Mouse (Mus musculus): Measurements from ENCODE around the gene Gtf2i.

Gtf2i gene

GRCm38 (mm10) chr5:134237936-134238760, 76.4 kb downstream of the Gtf2i start:
- no peak for DNase-seq

- no peak for DNase-seq
These were observed 77.1 kb downstream of the Gtf2i start for GRCm38 (mm10) chr5:134237508-134237907.

GRCm38 (mm10) chr5:134236796-134237195, 77.8 kb downstream of the Gtf2i start:
- DNase-seq: no peak

GRCm38 (mm10) chr5:134236241-134236640, 78.3 kb downstream of the Gtf2i start:
- no peak for DNase-seq

GRCm38 (mm10) chr5:134235111-134235510, 79.4 kb downstream of the Gtf2i start:
- DNase-seq: no peak

- no peak for DNase-seq
These were observed 80.4 kb downstream of the Gtf2i start for GRCm38 (mm10) chr5:134234205-134234604.

GRCm38 (mm10) chr5:134233244-134233651, 81.3 kb downstream of the Gtf2i start:
- DNase-seq: no peak

GRCm38 (mm10) chr5:134232568-134232967, 82.0 kb downstream of the Gtf2i start:
- no peak for DNase-seq

GRCm38 (mm10) chr5:134232111-134232510, 82.4 kb downstream of the Gtf2i start:
- DNase-seq: no peak

- DNase-seq: no peak
These were observed 83.2 kb downstream of the Gtf2i start for GRCm38 (mm10) chr5:134231376-134231775.

GRCm38 (mm10) chr5:134229391-134229790, 85.2 kb downstream of the Gtf2i start, which contains the start of gene Ncf1:
Gene Ncf1, minus strand, starts transcription at chr5:134229625.
- DNase-seq: no peak

- no peak for DNase-seq
These were observed 86.3 kb downstream of the Gtf2i start for GRCm38 (mm10) chr5:134228249-134228638.

GRCm38 (mm10) chr5:134227574-134228248, 86.8 kb downstream of the Gtf2i start:
- DNase-seq: no peak

- DNase-seq: no peak
These were observed 87.6 kb downstream of the Gtf2i start for GRCm38 (mm10) chr5:134226946-134227345.

- DNase-seq: no peak
These were observed 89.3 kb downstream of the Gtf2i start for GRCm38 (mm10) chr5:134225110-134225901.

GRCm38 (mm10) chr5:134221708-134222150, 92.8 kb downstream of the Gtf2i start:
- DNase-seq: no peak

- DNase-seq: no peak
These were observed 93.3 kb downstream of the Gtf2i start for GRCm38 (mm10) chr5:134221278-134221677.

- DNase-seq: no peak
These were observed 96.7 kb downstream of the Gtf2i start for GRCm38 (mm10) chr5:134217900-134218299.

- no peak for DNase-seq
These were observed 100.3 kb downstream of the Gtf2i start for GRCm38 (mm10) chr5:134214021-134214806.

- DNase-seq: no peak
These were observed 104.5 kb downstream of the Gtf2i start for GRCm38 (mm10) chr5:134209931-134210554.

GRCm38 (mm10) chr5:134206721-134207120, 107.8 kb downstream of the Gtf2i start:
- DNase-seq: no peak

GRCm38 (mm10) chr5:134193664-134194063, 120.9 kb downstream of the Gtf2i start:
- DNase-seq: no peak

Measured in cerebellum, adult 8-10 months (tissue).